Mouse (Mus musculus) C2C12 (cell line): ENCODE measurements around the gene Disp2.

ENCODE experiments used
- CTCF ChIP-seq: IDR thresholded peaks from one replicate; pipeline ENCODE4 v1.5.1; 2011; ENCODE audit not compliant: control insufficient read depth, insufficient read depth, insufficient read length
- MAX ChIP-seq: IDR thresholded peaks from one replicate; pipeline ENCODE4 v1.6.1; 2011; ENCODE audit warnings: mild to moderate bottlenecking, control low read depth

- TF ChIP-seq CTCF (no peak), MAX (no peak)
Measured at GRCm38 (mm10) chr2:118841186-118841585, 61.7 kb downstream of the Disp2 start.
